Mouse (Mus musculus): ENCODE data around the gene Calcrl.

Gene Calcrl

DNA sequence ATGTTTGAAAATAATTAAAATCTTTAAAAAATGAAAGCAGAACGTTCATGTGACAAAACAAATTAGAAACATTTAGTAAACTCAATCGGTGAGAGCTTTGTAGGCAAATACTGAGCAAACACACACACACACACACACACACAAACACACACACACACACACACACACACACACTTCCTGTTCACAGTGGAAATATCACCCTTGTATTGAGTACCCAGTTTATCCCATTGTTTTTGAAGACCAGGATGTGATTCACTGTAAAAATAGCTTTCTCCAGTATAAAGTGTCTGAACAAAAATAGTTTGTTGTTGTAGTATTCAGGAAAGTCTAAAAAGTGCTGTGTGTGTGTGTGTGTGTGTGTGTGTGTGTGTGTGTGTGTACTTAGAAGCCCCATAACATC is 130.1 kb downstream of the Calcrl start:
- DNase-seq = peak; percentile 50 to 56

DNA sequence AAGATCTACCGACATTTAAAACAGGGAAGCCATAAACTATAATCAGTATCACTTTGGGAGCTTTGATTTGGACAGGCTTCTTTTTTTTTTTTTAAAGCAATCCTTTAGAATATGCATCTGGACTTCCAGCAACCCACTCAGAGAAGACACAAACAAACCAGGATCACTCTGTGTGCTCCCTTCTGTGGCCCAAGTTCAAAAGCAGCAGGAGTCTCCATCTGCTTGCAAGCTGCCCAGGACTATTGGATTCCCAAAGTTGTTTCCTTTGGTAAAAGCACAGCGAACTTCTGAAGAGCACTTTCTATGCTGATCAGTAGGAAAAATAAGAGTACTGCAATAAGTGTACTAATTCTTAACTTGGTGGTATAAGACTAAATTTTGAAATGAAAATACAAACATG is 130.6 kb downstream of the Calcrl start:
- DNase-seq = no peak

DNA sequence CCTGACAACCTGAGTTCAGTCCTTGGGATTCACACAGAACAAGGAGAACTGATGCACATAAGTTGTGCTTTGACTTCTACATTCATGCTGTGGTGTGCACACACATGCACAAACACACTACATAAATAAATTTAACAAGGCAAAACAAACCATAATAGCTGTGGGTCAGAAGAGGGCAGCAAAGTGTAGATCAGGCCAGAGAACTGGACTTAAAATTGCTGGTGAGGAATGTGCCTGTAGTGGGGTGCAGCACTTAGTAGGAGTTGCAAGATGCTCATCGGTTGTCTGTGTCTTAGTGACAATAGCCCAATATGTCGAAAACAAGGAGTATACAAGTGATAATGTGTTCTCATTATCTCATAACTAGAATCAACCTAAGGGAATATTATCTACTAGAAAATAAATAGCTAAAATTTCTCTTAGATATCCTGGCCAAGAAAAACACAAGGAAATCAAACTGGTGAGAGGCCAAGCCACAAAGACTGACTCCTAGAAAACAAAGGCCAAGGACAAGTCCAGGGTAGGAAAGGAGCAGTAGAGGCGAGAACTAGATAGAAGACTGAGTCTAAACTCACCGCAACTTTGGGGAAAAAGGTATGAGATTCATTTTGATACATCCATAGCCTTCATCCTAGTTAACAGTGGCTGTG is 132.7 kb downstream of the Calcrl start:
- DNase-seq = peak in 1 of 2 experiments; percentile 17

DNA sequence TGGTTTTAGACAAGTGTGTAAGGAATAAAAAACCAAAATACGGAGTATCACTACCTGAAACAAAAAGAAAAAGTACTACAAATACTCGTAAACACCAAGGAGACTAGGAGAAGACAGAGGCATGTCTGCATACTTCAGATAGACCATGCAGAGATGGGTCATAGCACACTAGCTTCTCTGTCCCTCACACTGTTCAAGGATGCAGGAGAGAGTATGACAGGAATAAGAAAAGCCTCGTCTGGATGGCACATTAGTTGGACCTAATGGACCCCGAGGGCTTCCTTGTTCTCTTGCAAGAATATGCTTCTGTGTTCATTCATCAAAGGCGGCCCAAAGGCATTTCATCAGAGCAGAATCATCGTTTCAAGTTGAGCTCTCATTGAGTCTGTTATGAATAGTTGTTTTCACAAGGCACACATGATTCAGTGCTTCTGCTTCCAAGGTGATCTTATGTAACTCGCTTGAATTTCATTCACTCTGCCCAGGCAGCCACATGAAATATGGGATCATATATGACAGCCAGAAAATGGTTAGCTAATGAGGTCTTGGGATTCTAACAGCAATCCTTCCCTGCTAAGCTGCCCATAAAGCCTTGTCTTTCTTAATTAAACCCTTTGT is 136.2 kb downstream of the Calcrl start:
- no peak for DNase-seq

Measured in kidney, adult 8-10 months (tissue).